Mouse (Mus musculus) lung, postnatal 0 days (tissue): ENCODE results near the gene Zbtb8os.

Experiments
- CTCF ChIP-seq: IDR thresholded peaks from 2 replicates; pipeline ENCODE4 v1.5.1; 2016; ENCODE audit warnings: antibody characterized with exemption, mild to moderate bottlenecking
- EP300 ChIP-seq: IDR thresholded peaks from 2 replicates; pipeline ENCODE4 v1.6.1; 2016; ENCODE audit warnings: antibody characterized with exemption, mild to moderate bottlenecking, control low read depth

- TF ChIP-seq EP300 (no peak), CTCF (no peak)
Observed at GRCm38 (mm10) chr4:129376961-129377545, 41.6 kb downstream of the Zbtb8os start.
